Mouse (Mus musculus): ENCODE measurements around the gene Padi2.

GRCm38 (mm10) chr4:140960781-140961466, 54.8 kb downstream of the Padi2 start, which contains the start of gene Sdhb:
- no peak for TF ChIP-seq EP300 (IDR thresholded peaks at IDR 0.05; ENCODE audit: low read depth)
- no peak for TF ChIP-seq CTCF (IDR thresholded peaks at IDR 0.05; ENCODE audit: low read depth)

Measured in liver, embryonic 14.5 days (tissue).